In the genomic region with DNA sequence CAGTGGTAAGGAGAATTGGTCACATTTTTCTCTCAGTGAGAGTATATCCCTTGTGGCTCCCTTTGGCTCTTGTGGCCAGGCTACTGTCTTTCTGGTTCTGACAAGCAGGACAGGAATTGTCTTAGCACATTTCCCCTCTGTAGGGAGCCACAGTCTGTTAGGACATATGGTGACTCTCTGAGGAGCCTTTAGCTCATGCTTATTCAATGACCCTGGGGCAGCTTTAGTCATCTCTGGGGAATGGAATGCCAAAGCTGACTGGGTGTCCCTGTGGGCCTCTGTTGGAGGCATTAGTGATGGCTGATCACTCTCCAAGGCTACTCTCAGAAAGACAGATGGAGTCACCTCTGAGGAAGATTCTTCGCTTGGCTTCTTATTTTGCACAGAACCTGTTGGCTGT, we compare ENCODE assay signal across 14 mouse cellular contexts.
A peak's percentile ranks its signal among the peaks of the same experiment; 100 is the strongest.
DNase-seq lines count a peak whose midpoint lies in the region; ATAC-seq and TF ChIP-seq lines count a peak whose summit lies in the region.
"Had no signal": no experiment of that assay in that cellular context is flagged by ENCODE, and none has a peak within 500 bp of the region (broad histone marks: within the 10 kb centered on the region; RNA-seq: fewer than 3 reads in every experiment).

No protein-coding gene starts in this region.

- in situ Hi-C loops in Patski (cut with MboI; ENCODE audit: low pct_unique_long_range_greater_than_20kb) = no loop called here

- no peaks in the 10 kb centered on the region for H3K27me3 ChIP-seq in Patski
- H3K27me3 ChIP-seq: heart, embryonic 12.5 days had no signal

- ATAC-seq in Patski = peak; percentile 92
- ATAC-seq: CD4-positive, CD25-positive, alpha-beta regulatory T cell, adult 4 months had no signal

- POLR2A ChIA-PET in Patski (lab: Charles Lee) = no interaction called here

- peak; percentile 82 for DNase-seq in Muller cell, postnatal 12 days (ENCODE audit: inconsistent ontology term)
- DNase-seq in Patski (ENCODE audit: low read depth, low spot score) = peak; percentile 4
- DNase-seq in cerebellum, adult 11 months = peak; percentile 56
- peak; percentile 79 to 83 for DNase-seq in cerebellum, postnatal 25 days
- DNase-seq in embryo, embryonic 11 days = no peak
- no peak for DNase-seq in spleen, postnatal 10 days (ENCODE audit: low spot score in 2 of 2)
- no peak for DNase-seq in ovary, postnatal 36 days (ENCODE audit: low spot score)
- DNase-seq: gastrocnemius, postnatal 36 days; heart, postnatal 4 days; lung, postnatal 14 days; right cerebral cortex, postnatal 25 days; thymus, adult 18-20 months had no signal

- CTCF ChIA-PET in Patski (lab: Charles Lee) = interaction anchor here (1.1 kb wide), 1 partner anchor 12 kb away, joined by 3 read pairs; no protein-coding TSS in a partner anchor

- TF ChIP-seq CTCF in Patski (IDR thresholded peaks at IDR 0.05) = peak; percentile 10

Comparison
In these comparisons a context has a peak if more than half of its experiments do, and no peak if none do; other contexts are left out.
1. DNase-seq: peak in Muller cell, postnatal 12 days (single experiment), Patski (single experiment), cerebellum, adult 11 months (single experiment) and cerebellum, postnatal 25 days (2 of 2); none in embryo, embryonic 11 days (single experiment), spleen, postnatal 10 days (0 of 2) and ovary, postnatal 36 days (single experiment).